Mouse (Mus musculus) heart, adult 2 months (tissue): Measurements from ENCODE around the gene Zkscan17. TPM values are rescaled to one million over a fixed set of nuclear protein-coding genes. Genes with fewer than 3 reads are reported as not detected.
A peak's percentile ranks its signal among the peaks of the same experiment; 100 is the strongest.

Source experiments
- DNase-seq, 2 experiments: peaks; one replicate each; pipeline ENCODE4 v3.0.0; 2021
- H3K27ac ChIP-seq: fragments of 200-600 bp; 2 replicates; pipeline ENCODE4 v1.8.1; 2022
- H3K27me3 ChIP-seq: fragments of 200-500 bp; 2 replicates; pipeline ENCODE4 v1.6.1; 2012; ENCODE audit warnings: mild to moderate bottlenecking, low read length, inconsistent platforms, mixed read lengths; ENCODE audit not compliant: control insufficient read depth, insufficient read depth
- H3K36me3 ChIP-seq: fragments of 200-500 bp; 2 replicates; pipeline ENCODE4 v1.6.1; 2012; ENCODE audit warnings: low read length, inconsistent platforms; ENCODE audit not compliant: control insufficient read depth, insufficient read depth
- H3K4me1 ChIP-seq: fragments of 200-500 bp; 2 replicates; pipeline ENCODE4 v1.6.1; 2011; ENCODE audit warnings: low read length; ENCODE audit not compliant: control insufficient read depth, insufficient read depth
- H3K4me3 ChIP-seq: fragments of 200-600 bp; 2 replicates; pipeline ENCODE4 v1.8.1; 2022
- H3K79me2 ChIP-seq: fragments of 200-500 bp; replicated peaks from 2 replicates; pipeline ENCODE4 v1.6.1; 2012; ENCODE audit warnings: mild to moderate bottlenecking, inconsistent platforms, low read length, moderate library complexity, mixed read lengths; ENCODE audit not compliant: control insufficient read depth, insufficient read depth
- H3K9ac ChIP-seq: fragments of 200-500 bp; 2 replicates; pipeline ENCODE4 v1.6.1; 2012; ENCODE audit warnings: low read depth, mild to moderate bottlenecking, control low read depth, inconsistent platforms, low read length, mixed read lengths
- CTCF ChIP-seq: fragments of 200-600 bp; IDR thresholded peaks from 2 replicates; pipeline ENCODE4 v1.8.1; 2022; ENCODE audit warnings: antibody characterized with exemption, mild to moderate bottlenecking, moderate library complexity
- EP300 ChIP-seq: fragments of 200-500 bp; IDR thresholded peaks from 2 replicates; pipeline ENCODE4 v1.6.1; 2011; ENCODE audit warnings: low read depth, low read length, control low read depth; ENCODE audit not compliant: insufficient read depth
- POLR2A ChIP-seq: fragments of 200-500 bp; IDR thresholded peaks from 2 replicates; pipeline ENCODE4 v1.6.1; 2011; ENCODE audit warnings: mild to moderate bottlenecking, low read depth, low read length, control low read depth; ENCODE audit not compliant: insufficient read depth
- WGBS: fragments of 180-500 bp; shearing (Covaris S2); methylation state at CpG from one replicate; pipeline ENCODE4 v1.1.7; 2018; 5-methylcytosine and 5-hydroxymethylcytosine counted together
- intact Hi-C: fragments of 180-260 bp; cut with DNase I; formaldehyde crosslinking; loops from one replicate; pipeline ENCODE4 v1.15.1; 2025
- polyA plus RNA-seq: library from polyadenylated mRNA; depleted of rRNA; stranded (reverse); fragments of >200 nt; gene quantifications from 2 replicates; pipeline ENCODE4 v1.2.3, GENCODE M21; 2012
- total RNA-seq, 2 experiments: library from RNA; stranded (reverse); gene quantifications; 2 replicates each; pipeline ENCODE4 v1.2.3; 2021

Gene Zkscan17
- total and polyA plus RNA-seq, 3 experiments: 7.8 to 14.8 (median 11.7) TPM

DNA sequence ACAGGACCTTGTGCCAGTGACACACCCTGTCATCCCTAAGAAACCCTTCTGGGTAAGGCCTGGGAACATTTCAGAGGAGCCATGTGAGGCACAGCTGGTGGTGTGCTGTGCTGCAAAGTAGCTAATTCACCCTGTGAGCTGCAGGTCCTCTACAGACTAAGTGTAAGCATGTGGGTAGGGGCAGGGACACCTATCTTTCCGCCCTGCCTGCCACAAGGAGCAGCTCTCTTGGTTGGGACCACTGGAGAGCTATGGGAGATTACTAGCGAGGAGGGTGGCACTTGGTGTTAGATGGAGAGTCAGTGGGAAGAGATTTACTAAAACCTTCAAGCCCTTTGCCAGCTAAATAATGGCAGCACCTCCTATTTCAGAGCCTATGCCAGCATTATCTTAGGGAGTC, 69.7 kb downstream of the Zkscan17 start:
- intact Hi-C loops: no loop called here
- Histone ChIP-seq H3K27ac (no peak overlapping the region), H3K4me3 (no peak overlapping the region), H3K36me3 (peaks cover 3% of the 10 kb centered on the region), H3K79me2 (no peaks in the 10 kb centered on the region), H3K4me1 (peaks cover 4% of the 10 kb centered on the region; the same call in 1 of the 2 replicates), H3K9ac (no peak overlapping the region), H3K27me3 (no peaks in the 10 kb centered on the region)
- WGBS: 95% methylated on average over 2 of the region's 2 CpGs
- DNase-seq: no peak
- TF ChIP-seq CTCF (no peak), EP300 (no peak), POLR2A (no peak)

DNA sequence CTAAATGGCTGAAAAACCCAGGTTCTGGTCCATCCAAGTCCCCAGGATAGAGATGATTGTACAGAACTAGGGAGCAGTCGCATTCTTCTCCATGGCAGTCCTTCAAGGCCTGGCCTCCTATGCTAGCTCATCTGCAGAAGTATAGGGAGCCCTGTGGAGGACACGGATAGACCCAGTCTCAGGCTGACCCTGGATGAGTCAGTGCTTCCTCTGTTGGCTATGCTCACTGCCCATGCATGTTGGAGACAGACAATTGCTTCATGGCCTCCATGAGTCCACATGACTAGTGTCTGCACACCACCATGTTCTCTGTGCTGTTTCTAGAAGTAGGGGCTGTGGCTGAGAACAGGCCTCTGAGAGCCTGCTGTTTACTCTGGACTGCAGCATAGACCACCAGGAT, 70.2 kb downstream of the Zkscan17 start:
- intact Hi-C loops: no loop called here

DNA sequence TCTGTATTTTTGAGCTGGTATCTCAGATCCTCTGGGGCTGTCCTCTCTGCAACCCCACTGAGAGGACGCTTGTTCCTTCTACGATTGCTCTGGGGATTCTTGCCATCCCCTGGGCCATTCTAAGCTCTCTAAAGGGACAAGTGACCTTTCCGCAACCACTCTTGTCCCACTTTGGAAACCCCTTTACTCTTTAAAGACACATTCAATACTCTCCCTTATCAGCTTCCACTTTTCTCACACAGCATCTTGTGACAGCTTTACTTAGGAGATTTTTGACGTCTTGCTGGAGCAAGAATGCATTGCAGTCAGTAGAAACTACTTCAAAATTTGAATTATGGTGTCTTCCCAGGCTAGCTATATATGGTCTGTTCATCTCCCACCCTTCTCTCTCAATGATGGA, 75.5 kb downstream of the Zkscan17 start, which contains the start of gene Snap47:
Snap47 (minus strand) TSS at position 101 of the 400 bp plus-strand sequence.
- Histone ChIP-seq H3K27me3 (no peaks in the 10 kb centered on the region), H3K4me1 (peaks cover 4% of the 10 kb centered on the region), H3K9ac (peak within 1 kb of the TSS; percentile 98), H3K4me3 (peak within 1 kb of the TSS; percentile 86), H3K79me2 (no peaks in the 10 kb centered on the region), H3K36me3 (no peaks in the 10 kb centered on the region; the same call in 1 of the 2 replicates), H3K27ac (peak within 1 kb of the TSS; percentile 91)
- DNase-seq: no peak
- intact Hi-C loops: no loop called here
- 74% methylated on average over 4 of the region's 4 CpGs for WGBS
- no peak for TF ChIP-seq EP300
- TF ChIP-seq POLR2A: no peak
- TF ChIP-seq CTCF: no peak

More for the DNA sequence above, 70.2 kb downstream of the Zkscan17 start:
- H3K27ac ChIP-seq: no peak overlapping the region
- H3K36me3 ChIP-seq: peaks cover 3% of the 10 kb centered on the region
- H3K79me2 ChIP-seq: no peaks in the 10 kb centered on the region
- peaks cover 4% of the 10 kb centered on the region; the same call in 1 of the 2 replicates for H3K4me1 ChIP-seq
- no peak for TF ChIP-seq EP300
- no peak for TF ChIP-seq CTCF
- TF ChIP-seq POLR2A: no peak
- H3K9ac ChIP-seq: no peak overlapping the region
- H3K4me3 ChIP-seq: no peak overlapping the region
- H3K27me3 ChIP-seq: no peaks in the 10 kb centered on the region
- WGBS: 80% methylated on average over 2 of the region's 2 CpGs
- no peak for DNase-seq

DNA sequence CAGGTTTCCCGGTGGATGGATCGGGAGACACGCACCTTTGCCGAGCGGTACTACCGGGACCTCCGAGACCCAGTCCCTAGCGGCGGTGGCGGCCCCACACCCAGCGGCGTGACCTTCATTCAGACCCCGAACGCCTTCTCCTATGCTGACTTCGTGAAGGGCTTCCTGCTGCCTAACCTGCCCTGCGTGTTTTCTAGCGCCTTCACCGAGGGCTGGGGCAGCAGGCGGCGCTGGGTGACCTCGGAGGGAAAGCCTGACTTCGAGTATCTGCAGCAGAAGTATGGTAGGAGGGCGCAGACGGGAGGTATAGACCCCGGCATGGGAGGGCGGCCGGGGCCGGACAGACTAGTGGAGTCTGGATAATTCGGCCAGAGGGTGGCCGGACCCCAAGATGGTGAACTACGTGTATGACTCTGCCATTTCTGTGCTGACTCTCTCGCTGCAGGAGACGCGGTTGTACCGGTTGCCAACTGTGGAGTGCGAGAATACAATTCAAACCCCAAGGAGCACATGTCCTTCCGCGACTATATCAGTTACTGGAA, 76.2 kb downstream of the Zkscan17 start:
- no peaks in the 10 kb centered on the region; the same call in 1 of the 2 replicates for H3K36me3 ChIP-seq
- no peaks in the 10 kb centered on the region for H3K27me3 ChIP-seq
- H3K4me1 ChIP-seq: peaks cover 4% of the 10 kb centered on the region
- peak overlapping the region; percentile 91 for H3K27ac ChIP-seq
- H3K79me2 ChIP-seq: no peaks in the 10 kb centered on the region
- H3K9ac ChIP-seq: peak overlapping the region; percentile 98
- DNase-seq: no peak
- intact Hi-C loops: no loop called here
- WGBS: under 1% methylated on average over 38 of the region's 38 CpGs
- TF ChIP-seq EP300: no peak
- TF ChIP-seq CTCF: peak; percentile 39
- no peak for TF ChIP-seq POLR2A
- peak overlapping the region; percentile 86 for H3K4me3 ChIP-seq

DNA sequence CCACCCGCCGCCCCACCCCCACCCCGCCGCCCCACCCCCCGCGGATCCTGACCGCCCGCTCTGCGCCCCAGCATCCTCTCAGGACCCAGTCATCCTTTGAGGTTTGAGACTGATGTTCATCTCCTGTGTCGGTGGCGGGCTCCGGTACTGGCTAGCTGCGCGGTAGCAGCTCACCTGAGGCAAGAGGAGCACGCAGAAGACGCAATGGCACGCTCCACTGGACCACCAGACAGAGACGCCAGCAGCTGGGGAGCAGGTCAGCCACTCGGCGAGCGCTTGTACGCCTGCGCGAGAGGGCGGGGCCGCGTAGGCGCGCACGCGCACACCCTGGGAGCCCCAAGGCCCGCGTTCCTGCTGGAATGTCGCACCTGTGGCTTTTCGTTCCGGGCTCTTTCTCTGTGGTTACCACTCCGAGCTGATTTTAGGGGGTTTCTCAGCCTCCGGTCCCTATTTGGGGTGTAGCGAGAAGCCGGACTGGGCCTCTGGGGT, 76.8 kb downstream of the Zkscan17 start, which contains the start of gene Jmjd4:
Jmjd4 (plus strand) TSS at position 305 of the 489 bp plus-strand sequence.
- intact Hi-C loops: no loop called here
- H3K9ac ChIP-seq: peak within 1 kb of the TSS; percentile 98
- peak within 1 kb of the TSS; percentile 86 for H3K4me3 ChIP-seq
- no peaks in the 10 kb centered on the region; the same call in 1 of the 2 replicates for H3K36me3 ChIP-seq
- H3K27ac ChIP-seq: peak within 1 kb of the TSS; percentile 91
- H3K27me3 ChIP-seq: no peaks in the 10 kb centered on the region
- H3K4me1 ChIP-seq: peaks cover 4% of the 10 kb centered on the region
- no peaks in the 10 kb centered on the region for H3K79me2 ChIP-seq
- WGBS: under 1% methylated on average over 40 of the region's 40 CpGs
- DNase-seq: peak; percentile 94 to 96
- 0 out of 2 replicates have a peak, but pooled peaks have one; percentile 20 for TF ChIP-seq EP300
- TF ChIP-seq POLR2A: peak; percentile 88
- TF ChIP-seq CTCF: no peak

DNA sequence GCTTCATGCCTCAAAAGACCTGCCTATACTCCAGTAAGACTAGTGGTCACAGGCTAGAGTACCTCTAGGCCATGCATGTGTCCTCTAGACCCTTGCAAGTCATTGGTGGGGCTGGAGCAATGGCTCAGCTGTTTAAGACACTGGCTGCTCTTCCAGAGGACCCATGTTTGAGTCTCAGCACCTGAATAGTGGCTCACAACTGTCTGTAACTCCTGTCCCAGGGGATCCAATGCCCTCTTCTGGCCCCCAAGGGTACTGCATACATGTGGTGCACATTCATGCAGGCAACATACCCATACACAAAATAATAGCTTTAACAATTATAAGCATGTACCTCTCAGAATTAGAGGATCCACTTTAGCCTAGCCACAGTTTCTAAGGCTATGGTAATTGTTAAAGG, 83.4 kb downstream of the Zkscan17 start:
- DNase-seq: no peak
- no peak overlapping the region for H3K9ac ChIP-seq
- H3K27me3 ChIP-seq: no peaks in the 10 kb centered on the region
- H3K36me3 ChIP-seq: no peaks in the 10 kb centered on the region
- no peaks in the 10 kb centered on the region for H3K4me1 ChIP-seq
- no peaks in the 10 kb centered on the region for H3K79me2 ChIP-seq
- TF ChIP-seq CTCF (peak; percentile 31), POLR2A (no peak)
- intact Hi-C loops: no loop called here
- H3K4me3 ChIP-seq: no peak overlapping the region
- no peak overlapping the region for H3K27ac ChIP-seq
